Mouse (Mus musculus): ENCODE results near the gene Nostrin.

Nostrin gene

DNA sequence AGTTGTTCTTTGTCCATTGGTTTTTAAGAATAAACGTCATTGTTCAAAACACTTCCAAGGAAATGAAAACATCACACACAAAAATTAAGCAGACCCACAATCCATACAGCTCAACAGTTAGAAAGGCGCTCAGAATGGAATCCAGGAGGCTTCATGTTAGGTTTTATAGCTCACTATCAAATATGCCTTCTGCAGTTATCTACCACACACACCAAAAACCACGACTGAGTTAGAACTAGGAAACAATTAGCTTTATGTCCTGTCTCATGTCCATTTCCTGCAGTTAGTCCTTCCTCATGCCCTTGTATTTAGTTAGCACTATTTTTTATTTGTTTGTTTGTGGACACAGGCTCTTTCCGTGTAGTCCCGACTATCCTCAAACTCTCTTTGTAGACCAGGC lies 55.5 kb downstream of the Nostrin start:
- in situ Hi-C loops (cut with MboI, MseI) = no loop called here

DNA sequence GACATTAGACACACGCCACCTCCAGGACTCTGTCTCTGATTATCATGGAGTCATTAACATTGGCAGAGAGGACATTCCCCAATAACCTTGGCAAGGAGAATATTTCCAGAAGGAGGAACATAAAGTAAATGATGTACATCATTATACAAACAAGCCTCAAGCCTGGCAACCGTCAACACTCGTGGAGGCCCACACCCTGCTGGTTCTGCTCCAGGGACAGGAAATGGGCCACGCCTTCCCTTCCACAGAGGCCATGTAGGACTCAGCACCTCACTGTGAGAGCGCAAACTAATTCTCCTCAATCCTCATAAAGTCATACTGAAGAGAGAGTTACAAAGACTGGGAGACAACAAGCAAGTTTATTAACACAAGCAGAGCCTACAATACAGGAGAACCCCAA lies 58.0 kb downstream of the Nostrin start:
- in situ Hi-C loops (cut with MboI, MseI) = no loop called here

DNA sequence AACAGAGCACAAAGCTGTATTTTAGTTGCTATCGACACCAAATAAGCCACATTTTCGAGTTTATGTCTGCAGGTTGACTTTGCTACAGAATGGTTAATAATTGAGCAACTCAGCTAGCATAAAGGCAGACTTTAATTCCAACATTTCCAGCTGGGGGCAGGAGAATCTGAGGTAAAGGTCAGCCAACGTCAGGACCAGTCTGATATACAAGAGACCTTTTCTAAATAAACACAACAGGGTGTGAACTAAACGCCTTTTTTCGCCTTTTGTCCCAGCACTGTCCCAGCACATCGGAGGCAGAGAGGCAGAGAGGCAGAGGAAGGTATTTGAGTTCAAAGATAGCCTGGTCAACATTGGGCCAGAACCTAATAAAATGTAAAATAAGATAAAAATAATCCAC lies 69.6 kb downstream of the Nostrin start:
- in situ Hi-C loops (cut with MboI, MseI) = no loop called here

DNA sequence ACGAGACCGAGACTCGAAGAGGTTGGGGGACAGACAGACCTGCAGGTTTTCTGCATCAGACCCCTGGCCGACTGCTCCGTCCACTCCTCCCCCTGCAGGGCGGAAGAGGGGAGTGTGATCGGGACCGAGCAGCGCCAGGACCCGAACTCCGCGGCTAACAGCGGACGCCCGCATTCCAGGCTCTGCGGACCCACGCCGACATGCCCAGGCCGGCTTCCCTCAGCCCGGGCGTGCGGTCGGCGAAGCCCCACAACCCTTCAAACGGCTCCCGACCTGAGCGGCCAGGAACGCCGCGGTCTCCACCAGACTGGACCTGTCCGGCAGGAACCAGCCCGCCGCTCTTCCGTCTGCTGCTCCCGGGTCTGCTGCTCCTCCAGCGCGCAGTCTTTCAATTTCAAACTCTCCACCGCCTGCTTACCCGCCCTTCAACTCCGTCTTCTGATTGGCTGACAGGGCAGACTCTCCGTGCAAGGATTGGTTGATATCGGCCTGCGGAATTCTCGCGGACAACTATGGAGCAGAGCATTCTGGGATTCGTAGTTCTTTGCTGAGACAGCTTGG lies 70.3 kb downstream of the Nostrin start, which contains the start of gene Spc25:
Gene Spc25, minus strand, starts transcription at position 404 of the 561 bp plus-strand sequence.
- in situ Hi-C loops (cut with MboI, MseI) = no loop called here

DNA sequence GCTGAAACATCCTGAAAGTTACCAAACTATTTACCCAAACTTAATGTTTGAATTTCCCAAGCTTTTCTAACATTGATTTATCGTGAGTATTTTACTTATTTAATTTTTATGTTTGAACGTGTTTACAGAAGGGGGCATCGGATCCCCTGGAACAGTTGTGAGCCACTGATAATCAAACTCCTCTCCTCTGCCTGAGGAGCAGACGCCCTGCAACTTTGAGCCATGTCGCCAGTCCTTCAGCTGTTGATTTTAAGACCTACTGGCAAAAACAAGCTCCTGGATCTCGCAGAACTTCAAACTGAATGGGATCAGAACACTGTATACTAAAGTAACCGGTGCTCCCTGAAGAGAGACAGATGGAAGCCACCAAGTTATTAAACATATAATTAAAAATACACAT lies 70.9 kb downstream of the Nostrin start:
- in situ Hi-C loops (cut with MboI, MseI) = no loop called here

DNA sequence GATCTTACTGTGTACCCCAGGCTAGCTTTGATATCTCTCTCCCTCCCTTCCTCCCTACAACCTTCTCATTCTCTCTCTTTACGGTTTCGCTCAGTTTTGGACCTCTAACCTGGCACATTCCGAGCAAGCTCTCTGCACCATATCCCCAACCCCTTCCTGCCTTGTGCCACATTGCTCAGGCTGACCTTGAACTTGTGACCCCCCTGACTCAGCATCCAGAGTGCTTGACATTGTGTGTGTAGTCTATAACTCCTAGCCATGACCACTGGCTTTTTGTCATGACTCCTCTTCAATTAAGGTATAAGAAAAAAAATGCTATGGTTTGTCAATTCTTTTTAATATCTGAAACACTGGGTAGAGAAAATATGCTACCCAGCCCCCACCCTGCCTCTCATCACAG lies 74.1 kb downstream of the Nostrin start:
- in situ Hi-C loops (cut with MboI, MseI) = loop anchor here in 1 of 2 experiments (10.0 kb wide), 1 partner anchor 1315 kb away; no protein-coding TSS in a partner anchor

DNA sequence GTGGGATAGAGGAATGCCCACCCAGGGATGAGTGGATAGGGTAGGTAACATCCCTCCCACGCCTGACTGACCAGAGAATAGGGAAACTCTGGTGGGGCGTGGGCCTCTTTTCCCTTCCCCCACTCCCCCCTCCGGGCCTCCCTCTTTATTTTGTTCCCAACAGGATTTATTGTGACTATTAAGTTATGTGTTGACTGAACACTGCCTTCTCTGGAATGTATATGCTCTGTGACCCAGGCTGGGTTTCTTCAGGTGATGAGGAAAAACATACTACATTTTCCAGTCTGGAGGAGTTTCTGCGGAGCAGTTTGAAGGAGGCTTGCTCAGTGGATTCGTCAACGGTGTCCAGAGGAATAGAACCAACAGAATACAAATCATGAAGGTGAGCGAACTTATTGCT lies 75.2 kb downstream of the Nostrin start, which contains the start of gene G6pc2:
Gene G6pc2, plus strand, starts transcription at position 301 of the 400 bp plus-strand sequence.
- in situ Hi-C loops (cut with MboI, MseI) = loop anchor here in 1 of 2 experiments (10.0 kb wide), 1 partner anchor 1316 kb away; no protein-coding TSS in a partner anchor

DNA sequence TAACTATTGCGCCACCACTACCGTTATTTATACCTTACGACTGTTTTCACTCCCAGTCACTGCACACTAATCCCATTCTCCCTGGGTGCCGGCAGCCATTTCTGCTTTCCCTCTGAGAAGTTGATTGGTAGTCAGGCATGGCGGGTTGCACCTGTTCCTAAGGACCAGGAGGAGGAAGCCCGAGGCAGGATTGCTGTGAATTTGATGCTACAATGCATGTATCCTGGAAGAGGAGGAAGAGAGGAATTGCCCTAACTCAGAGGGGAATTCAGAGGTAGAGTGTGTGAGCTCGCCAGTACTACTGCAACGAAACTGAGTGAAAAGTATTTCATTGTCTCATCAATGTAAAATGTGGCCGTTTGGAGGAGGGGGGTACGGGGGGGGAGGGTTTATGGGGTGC lies 77.1 kb downstream of the Nostrin start:
- in situ Hi-C loops (cut with MboI, MseI) = loop anchor here in 1 of 2 experiments (10.0 kb wide), 1 partner anchor 1318 kb away; no protein-coding TSS in a partner anchor

DNA sequence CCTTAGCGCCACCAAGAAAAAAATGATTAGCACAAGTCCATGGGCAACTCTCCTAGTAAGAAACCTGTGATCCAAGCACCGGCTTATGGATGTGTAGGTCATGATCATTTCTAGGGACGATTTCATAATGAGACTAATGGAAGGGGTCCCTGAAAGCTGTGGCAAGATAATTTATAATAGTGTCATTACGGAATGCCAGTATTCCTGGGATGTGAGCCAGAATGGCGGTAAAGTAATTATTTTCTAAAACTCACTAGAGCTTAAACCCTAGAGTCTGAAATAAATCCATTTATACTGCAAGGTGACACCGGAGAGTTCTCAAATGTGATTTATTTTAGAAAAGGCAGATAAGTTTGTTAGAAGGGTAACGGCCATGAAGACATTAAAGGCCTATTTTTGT lies 79.6 kb downstream of the Nostrin start:
- in situ Hi-C loops (cut with MboI, MseI) = loop anchor here in 1 of 2 experiments (10.0 kb wide), 1 partner anchor 1320 kb away; no protein-coding TSS in a partner anchor

DNA sequence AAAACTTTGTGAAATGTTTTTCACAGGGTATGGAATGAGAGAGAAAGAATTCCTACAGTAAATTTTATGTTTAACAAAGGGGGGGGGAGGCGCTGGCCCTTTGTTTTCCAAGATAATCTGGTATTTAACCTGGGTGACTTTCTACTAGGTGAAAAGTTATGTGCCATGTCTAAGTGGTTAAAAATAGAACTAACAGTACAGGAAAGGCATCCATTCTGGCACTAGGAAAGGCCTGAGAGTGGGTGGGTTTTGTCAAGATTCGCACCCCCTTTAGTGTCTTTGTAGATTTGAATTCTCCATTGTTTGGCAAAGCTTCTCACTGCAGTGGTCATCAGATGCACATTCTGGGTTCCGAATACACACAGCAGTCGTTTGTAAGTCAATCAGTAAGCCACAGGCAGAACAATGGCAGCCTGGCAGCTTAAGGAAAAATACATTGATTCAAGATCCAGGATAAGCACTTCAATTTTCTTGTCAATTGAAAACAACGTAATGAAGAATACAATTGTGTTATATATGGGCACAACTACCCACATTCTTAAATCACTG lies 86.3 kb downstream of the Nostrin start:
- in situ Hi-C loops (cut with MboI, MseI) = no loop called here

DNA sequence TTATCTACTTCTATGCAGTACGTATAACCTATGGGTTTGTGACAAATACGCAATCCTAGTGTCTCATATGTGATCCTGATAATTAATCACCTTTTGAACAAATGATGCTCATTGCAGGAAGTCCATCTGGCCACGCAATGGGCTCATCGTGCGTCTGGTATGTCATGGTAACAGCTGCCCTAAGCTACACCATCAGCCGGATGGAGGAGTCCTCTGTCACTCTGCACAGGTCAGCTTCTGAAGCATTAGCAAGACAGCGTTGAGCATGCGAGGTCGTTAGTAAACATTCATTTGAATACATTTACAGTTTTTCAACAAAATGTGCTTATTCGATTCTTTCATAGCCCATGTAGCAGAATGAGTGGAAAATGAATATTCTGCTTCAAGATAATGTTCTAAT lies 87.2 kb downstream of the Nostrin start:
- in situ Hi-C loops (cut with MboI, MseI) = no loop called here

DNA sequence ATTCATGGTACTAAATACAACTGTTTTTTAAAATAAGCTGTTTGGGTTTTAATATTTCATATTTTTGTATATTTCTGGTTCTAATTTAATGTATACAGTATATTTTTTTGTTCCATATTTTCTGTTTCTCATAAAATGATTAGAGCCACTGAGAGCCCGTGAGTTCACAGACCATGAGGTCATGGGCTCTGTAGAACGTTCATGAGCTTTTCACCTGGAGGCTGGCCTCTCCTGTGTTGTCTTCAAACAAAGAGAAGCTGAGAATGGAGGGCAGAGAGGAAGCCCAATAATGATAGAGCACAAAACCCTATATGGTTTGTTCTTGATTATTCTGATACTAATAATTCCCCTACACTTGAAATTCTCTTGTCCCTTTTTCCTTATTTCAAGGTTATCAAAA lies 89.1 kb downstream of the Nostrin start:
- in situ Hi-C loops (cut with MboI, MseI) = no loop called here

DNA sequence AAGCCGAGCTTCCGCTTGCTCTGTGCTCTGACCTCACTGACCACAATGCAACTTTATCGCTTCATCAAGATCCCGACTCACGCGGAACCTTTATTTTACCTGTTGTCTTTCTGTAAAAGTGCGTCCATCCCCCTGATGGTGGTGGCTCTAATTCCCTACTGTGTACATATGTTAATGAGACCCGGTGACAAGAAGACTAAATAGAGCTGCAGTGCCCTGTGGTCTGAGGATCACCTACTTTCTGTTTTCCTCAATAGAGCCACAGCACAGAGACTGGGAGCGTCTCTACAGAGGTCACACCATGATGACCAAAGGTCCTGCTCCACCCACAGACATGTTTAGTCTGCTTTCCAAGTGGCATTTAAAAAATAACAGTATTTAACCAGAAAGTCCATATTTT lies 91.3 kb downstream of the Nostrin start:
- in situ Hi-C loops (cut with MboI, MseI) = no loop called here

DNA sequence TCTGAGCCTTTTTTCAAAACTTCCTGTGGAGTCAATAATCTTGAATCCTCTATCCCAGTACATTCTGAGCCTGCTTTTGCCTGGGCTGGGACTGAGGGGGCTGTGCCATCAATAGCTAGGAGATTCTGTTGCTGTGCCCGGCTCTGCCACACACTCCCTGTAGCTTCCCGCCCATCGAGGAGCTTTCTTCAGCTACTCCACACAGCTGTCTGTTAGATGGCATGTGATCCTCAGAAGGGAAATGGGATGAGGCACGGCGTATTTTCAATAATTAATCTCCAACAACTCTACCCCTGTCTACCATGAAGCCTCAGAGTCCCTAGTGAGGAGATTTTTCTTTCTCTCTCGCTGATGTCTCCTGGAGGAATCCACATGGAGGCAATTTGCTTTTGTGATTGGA lies 93.0 kb downstream of the Nostrin start:
- in situ Hi-C loops (cut with MboI, MseI) = no loop called here

DNA sequence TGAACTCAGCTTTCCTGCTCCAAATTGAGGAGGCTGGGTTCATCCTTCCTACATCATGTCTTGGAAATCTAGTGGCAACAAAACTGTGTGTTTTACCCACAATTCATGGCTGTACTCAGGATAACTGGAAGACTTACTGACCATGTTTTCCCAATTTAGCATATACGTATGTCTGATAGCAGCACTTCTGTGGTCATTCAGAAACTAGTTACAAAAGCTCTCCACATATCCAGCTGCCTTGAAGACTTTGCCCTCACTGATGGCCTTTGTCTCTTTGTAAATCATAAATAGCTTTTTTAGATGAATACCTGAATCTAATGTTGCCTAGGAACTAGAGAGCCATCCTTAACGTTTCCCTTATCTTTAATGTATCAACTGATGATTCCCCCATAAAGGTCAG lies 94.5 kb downstream of the Nostrin start:
- in situ Hi-C loops (cut with MboI, MseI) = no loop called here

DNA sequence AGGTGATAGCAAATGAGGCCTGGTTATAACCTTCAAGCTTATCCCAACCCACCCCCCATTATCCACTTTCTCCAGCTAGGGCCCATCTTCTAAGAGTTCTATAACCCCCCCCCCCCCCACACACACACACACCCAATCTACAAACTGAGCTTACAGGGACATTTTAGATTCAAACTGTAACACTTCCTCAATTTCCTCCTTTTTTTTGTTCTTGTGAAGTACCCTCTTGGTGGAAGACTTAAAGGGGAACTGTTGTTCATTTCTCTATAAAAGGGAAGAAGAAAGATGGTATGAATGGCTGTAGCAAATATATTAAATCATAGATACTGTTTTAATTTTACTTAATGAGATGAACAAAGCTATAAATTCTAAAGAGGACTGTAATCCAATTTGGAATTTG lies 96.5 kb downstream of the Nostrin start:
- in situ Hi-C loops (cut with MboI, MseI) = no loop called here

DNA sequence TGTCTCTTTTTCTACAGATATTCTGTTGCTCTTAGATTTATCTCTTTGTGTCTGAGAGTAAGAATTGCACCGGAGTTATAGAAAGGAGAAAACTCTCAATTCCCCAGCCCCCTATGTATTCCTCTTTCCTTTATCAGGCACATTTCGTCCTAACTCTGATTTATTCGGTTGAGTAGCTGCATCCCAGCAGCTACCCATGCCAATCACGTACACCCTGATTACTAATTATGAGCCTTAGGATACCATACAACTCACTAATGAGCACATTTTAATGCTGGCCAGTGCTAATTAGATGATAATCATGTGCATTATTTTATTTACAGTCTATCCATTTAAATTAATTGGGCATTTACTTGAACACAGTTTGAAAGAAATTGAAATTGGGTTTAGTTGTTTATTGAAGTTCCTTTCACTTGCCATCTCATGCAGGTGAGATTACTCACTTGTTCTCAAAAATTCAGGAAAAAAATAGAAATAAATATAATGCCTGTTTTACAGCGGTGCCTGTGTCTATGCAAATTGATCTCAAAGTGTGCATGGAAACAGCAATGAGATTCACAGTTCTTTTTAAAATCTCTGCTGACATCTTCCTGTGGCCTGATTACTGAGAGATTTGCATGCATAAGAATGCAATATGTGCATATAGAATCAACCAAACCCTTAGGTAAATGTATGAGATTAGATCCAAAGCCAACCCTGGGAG lies 99.5 kb downstream of the Nostrin start:
- in situ Hi-C loops (cut with MboI, MseI) = no loop called here

All from T-helper 17 cell (primary cell).